Mouse (Mus musculus): ENCODE results near the gene Bicdl2.

Bicdl2 gene

DNA sequence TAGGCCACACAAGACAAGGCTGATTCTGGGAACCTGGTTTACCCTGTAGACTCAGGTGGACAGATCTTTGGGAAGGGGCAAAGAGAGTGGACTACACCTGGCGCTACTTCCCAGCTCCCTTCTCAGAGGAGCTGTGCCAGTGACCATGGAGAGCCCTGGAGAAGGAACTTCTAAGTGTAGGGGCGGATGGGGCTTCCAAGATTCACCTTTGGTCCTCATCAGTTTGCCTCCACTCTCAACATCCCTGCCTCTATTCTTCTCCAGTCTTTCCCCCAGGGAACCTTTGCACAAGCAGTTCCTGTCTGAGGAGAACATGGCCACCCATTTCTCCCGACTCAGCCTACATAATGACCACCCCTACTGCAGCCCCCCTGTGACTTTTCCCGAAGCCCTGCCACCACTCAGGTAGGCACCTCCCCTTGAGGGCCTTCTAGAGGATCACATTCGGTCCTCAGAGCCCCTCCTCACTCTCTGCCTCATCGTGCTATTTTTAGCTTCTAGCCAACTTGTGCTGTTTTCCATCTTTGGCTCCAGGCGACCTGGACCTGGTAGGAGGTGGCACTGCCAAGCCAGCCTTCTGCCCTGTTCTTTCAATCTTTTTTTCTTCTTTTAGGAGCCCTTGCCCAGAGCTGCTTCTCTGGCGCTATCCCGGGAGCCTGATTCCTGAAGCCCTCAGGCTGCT, 14.1 kb downstream of the Bicdl2 start:
- DNase-seq (ENCODE audit: low read depth, low spot score) = peak; percentile 72

- DNase-seq (ENCODE audit: low read depth, low spot score) = peak; percentile 94
These were observed 14.8 kb downstream of the Bicdl2 start for GRCm38 (mm10) chr17:23675127-23675526.

GRCm38 (mm10) chr17:23675564-23676281, 15.4 kb downstream of the Bicdl2 start:
- DNase-seq (ENCODE audit: low read depth, low spot score) = peak; percentile 99

GRCm38 (mm10) chr17:23676473-23677031, 16.2 kb downstream of the Bicdl2 start:
- DNase-seq (ENCODE audit: low read depth, low spot score) = peak; percentile 77

DNA sequence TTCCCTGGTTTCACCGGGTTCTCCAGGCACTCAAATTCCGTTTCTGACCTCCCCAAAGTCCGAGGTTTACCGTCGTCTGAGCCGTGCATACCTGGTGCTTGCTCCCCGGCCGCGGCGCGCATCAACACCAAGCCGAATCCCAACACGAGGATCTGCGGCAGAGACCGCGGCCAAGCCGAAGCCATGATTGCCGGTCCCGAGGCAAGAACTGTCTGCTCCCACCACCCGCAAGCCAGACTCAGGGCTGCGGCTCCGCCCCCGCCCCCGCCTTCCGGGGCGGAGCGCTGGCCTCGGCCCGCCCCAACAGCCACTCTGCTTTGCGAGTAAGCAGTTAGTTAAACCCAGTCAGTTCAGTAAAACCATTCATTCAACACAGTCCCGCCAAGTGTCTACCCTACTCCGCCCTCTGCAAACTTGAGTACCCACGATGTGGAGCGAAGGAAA, 17.0 kb downstream of the Bicdl2 start, which contains the start of gene Tnfrsf12a:
Gene Tnfrsf12a (minus strand): TSS at position 233 of the 444 bp plus-strand sequence.
- peak; percentile 91 for DNase-seq (ENCODE audit: low read depth, low spot score)

GRCm38 (mm10) chr17:23679127-23679835, 19.0 kb downstream of the Bicdl2 start, which contains the start of gene Cldn6:
Cldn6 (plus strand) TSS chr17:23679249.
- no peak for DNase-seq (ENCODE audit: low read depth, low spot score)

DNA sequence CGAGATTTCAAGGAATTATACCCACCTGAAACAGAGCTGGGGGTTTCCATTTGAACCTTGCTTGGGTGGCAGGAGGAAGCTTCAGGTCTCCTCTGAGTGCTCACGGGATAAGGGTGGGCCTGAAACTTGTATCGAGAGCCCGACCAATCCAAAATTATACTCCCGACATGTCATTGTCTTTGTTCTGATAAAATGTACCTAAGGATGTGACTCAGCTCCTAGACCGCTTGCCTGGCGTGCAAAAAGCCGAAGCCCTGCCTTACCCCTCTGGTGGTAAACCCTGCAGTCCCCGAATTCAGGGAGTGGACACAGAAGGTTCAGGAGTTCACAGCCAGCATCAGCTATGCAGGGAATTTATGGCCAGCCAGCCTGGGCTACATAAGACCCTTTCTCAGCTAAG, 20.0 kb downstream of the Bicdl2 start:
- no peak for DNase-seq (ENCODE audit: low read depth, low spot score)

DNA sequence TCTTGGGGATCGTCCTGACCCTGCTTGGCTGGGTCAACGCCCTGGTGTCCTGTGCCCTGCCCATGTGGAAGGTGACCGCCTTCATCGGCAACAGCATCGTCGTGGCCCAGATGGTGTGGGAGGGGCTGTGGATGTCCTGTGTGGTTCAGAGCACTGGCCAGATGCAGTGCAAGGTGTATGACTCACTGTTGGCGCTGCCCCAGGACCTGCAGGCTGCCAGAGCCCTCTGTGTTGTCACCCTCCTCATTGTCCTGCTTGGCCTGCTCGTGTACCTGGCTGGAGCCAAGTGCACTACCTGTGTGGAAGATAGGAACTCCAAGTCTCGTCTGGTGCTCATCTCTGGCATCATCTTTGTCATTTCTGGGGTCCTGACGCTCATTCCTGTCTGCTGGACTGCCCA, 20.8 kb downstream of the Bicdl2 start:
- peak; percentile 82 for DNase-seq (ENCODE audit: low read depth, low spot score)

- DNase-seq (ENCODE audit: low read depth, low spot score) = no peak
These were observed 21.8 kb downstream of the Bicdl2 start for GRCm38 (mm10) chr17:23682092-23682491.

DNA sequence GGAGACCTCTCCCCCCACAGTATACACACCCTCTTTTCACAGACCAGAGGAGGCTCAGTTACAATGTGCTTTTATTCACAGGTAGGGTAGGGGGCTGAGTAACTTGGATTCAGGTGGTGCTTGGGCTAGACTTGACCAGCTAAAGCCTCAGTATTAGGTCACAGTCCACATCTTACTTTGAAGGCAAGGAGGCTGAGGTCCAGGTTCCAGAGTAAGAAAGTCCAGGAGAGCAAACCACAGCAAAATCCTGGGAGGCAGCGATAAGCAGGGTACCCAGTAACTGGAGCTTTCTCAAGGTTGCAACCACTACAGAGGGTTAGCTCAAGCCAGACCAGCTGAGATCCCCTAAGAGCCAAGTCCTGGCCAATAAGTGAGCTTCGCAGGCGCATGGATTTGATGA, 22.2 kb downstream of the Bicdl2 start:
- DNase-seq (ENCODE audit: low read depth, low spot score) = no peak

- DNase-seq (ENCODE audit: low read depth, low spot score) = peak; percentile 87
These were observed 22.9 kb downstream of the Bicdl2 start for GRCm38 (mm10) chr17:23683226-23683625.

- no peak for DNase-seq (ENCODE audit: low read depth, low spot score)
These were observed 23.8 kb downstream of the Bicdl2 start, which contains the start of gene Cldn9 for GRCm38 (mm10) chr17:23683856-23684672. Cldn9 (minus strand) TSS chr17:23684026.

- peak; percentile 98 for DNase-seq (ENCODE audit: low read depth, low spot score)
These were observed 34.2 kb downstream of the Bicdl2 start for GRCm38 (mm10) chr17:23694491-23694890.

- DNase-seq (ENCODE audit: low read depth, low spot score) = no peak
These were observed 35.5 kb downstream of the Bicdl2 start for GRCm38 (mm10) chr17:23695801-23696200.

DNA sequence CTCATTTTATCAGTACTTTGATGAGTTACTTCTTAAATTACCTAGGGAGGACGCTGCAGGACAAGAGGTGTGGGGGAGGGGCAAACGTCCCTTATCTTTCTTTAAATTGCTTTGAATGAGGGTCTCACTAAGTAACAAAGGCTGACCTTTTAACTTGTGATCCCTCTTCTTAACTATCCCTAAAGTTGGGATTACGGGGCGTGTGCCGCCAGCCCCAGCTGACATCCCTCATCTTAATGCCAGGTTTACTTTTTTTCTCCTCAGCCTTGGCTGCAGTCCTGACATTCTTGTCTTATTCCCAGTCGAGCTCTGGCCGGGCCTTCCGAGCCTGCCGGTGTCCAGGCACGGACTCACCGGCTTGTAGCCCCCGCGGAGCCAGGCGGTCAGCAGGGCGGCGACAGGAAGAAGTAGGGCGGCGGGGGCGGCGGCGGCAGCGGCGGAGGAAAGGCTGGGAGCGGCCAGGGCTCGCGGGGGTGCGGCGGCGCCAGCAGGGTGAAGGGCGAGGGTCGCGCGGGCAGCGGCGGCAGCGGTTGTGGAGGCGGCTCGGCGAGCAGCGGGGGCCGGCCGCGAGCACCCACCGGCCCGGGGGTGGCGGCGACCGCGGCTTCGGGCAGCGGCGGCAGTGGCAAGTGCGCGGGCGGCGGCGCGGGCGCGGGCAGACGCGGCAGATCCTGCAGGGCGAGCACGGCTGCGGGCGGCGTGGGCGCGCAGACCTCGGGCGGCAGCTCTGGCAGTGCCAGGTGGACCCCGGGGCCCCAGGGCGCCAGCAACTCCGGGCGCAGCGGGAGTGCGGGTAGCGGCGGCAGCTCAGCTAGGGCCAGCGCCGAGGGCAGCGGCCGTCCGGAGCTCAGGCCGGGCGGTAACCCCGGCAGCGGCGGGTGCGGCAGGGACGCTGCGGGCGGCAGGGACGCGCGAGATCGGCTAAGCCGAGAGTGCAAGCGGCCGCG, 39.1 kb downstream of the Bicdl2 start:
- DNase-seq (ENCODE audit: low read depth, low spot score) = peak; percentile 62

- peak; percentile 99 for DNase-seq (ENCODE audit: low read depth, low spot score)
These were observed 39.8 kb downstream of the Bicdl2 start for GRCm38 (mm10) chr17:23700079-23700478.

- DNase-seq (ENCODE audit: low read depth, low spot score) = no peak
These were observed 43.0 kb downstream of the Bicdl2 start for GRCm38 (mm10) chr17:23703301-23703700.

DNA sequence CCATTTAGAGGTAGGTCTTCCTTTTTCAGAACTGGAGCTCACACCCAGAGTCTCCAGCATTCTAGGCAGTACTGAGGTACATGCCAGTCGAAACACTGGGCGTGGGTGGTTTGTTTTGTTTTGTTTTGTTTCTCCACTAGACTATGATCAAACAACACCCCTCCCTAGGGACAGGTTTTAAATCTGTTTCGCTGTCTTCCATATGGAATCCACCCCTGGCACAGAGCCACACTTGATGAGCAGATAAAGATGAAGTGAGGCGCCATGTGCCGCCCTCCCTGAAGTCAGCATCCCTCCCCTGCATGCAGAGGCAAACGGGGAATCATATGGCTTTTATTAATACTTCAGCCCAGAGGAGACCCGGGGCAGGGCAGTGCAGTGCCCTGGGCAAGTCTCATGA, 44.4 kb downstream of the Bicdl2 start:
- DNase-seq (ENCODE audit: low read depth, low spot score) = peak; percentile 64

- DNase-seq (ENCODE audit: low read depth, low spot score) = no peak
These were observed 45.3 kb downstream of the Bicdl2 start for GRCm38 (mm10) chr17:23705525-23706104.
